Mouse (Mus musculus) bone marrow, adult 2 months (tissue): ENCODE measurements around the gene Myo19.

Experiments used
- CTCF ChIP-seq: fragments of 200-500 bp; IDR thresholded peaks from 2 replicates; pipeline ENCODE4 v1.5.1; 2011; ENCODE audit warnings: low read length, control low read depth; ENCODE audit not compliant: control insufficient read depth, insufficient read depth
- POLR2A ChIP-seq: fragments of 200-500 bp; IDR thresholded peaks from 2 replicates; pipeline ENCODE4 v1.6.1; 2011; ENCODE audit warnings: low read depth, mild to moderate bottlenecking, control low read depth, low read length, borderline replicate concordance; ENCODE audit not compliant: control insufficient read depth

GRCm38 (mm10) chr11:84918425-84918824 is 38.5 kb downstream of the Myo19 start:
- peak; percentile 91 for TF ChIP-seq CTCF
- TF ChIP-seq POLR2A = no peak
